Mouse (Mus musculus): ENCODE results near the gene Lyg1. TPM values are rescaled to one million over a fixed set of nuclear protein-coding genes. Genes with fewer than 3 reads are reported as not detected.

The Lyg1 gene
- total and polyA plus RNA-seq, 3 experiments: not detected

GRCm38 (mm10) chr1:37998371-37999199 lies 41.0 kb upstream of the Lyg1 start:
- peak overlapping the region; percentile 98 for H3K9ac ChIP-seq (ENCODE audit: low read depth, low read length)
- WGBS: 3% methylated on average over 45 of the region's 47 CpGs
- intact Hi-C loops (cut with DNase I): loop anchor here (2.0 to 10.0 kb wide), 2 partner anchors 106 to 1754 kb away; partner anchors contain the start of gene Uggt1
- no peak for TF ChIP-seq CTCF (IDR thresholded peaks at IDR 0.05)
- H3K79me2 ChIP-seq (replicated peaks; ENCODE audit: control insufficient read depth, insufficient read depth, low read length): peaks cover 6% of the 10 kb centered on the region
- peak overlapping the region; percentile 99 for H3K27ac ChIP-seq
- peaks cover 9% of the 10 kb centered on the region for H3K36me3 ChIP-seq (ENCODE audit: control insufficient read depth, insufficient read depth, low read length)
- DNase-seq: no peak
- H3K27me3 ChIP-seq (ENCODE audit: control insufficient read depth, insufficient read depth, low read length): no peaks in the 10 kb centered on the region
- H3K4me1 ChIP-seq (ENCODE audit: control insufficient read depth, insufficient read depth, low read length): peaks cover 3% of the 10 kb centered on the region
- H3K4me3 ChIP-seq: peak overlapping the region; percentile 77

GRCm38 (mm10) chr1:37997867-37998266 lies 40.3 kb upstream of the Lyg1 start, which contains the start of the genes Txndc9 and Eif5b:
TSS of gene Txndc9 (minus strand) at chr1:37997893.
TSS of gene Eif5b (plus strand) at chr1:37998010.
- peaks cover 9% of the 10 kb centered on the region for H3K36me3 ChIP-seq (ENCODE audit: control insufficient read depth, insufficient read depth, low read length)
- peak within 1 kb of the TSS; percentile 77 for H3K4me3 ChIP-seq
- H3K27me3 ChIP-seq (ENCODE audit: control insufficient read depth, insufficient read depth, low read length): no peaks in the 10 kb centered on the region
- peak; percentile 95 to 97 for DNase-seq
- H3K79me2 ChIP-seq (replicated peaks; ENCODE audit: control insufficient read depth, insufficient read depth, low read length): peaks cover 6% of the 10 kb centered on the region
- intact Hi-C loops (cut with DNase I): loop anchor here (2.0 to 10.0 kb wide), 4 partner anchors 105 to 1753 kb away; partner anchors contain the start of genes Rev1 and Uggt1
- under 1% methylated on average over 50 of the region's 50 CpGs for WGBS
- H3K4me1 ChIP-seq (ENCODE audit: control insufficient read depth, insufficient read depth, low read length): peaks cover 3% of the 10 kb centered on the region
- peak; percentile 85 for TF ChIP-seq CTCF (IDR thresholded peaks at IDR 0.05)
- peak; percentile 64; the same call in 1 of the 2 replicates for TF ChIP-seq POLR2A (IDR thresholded peaks at IDR 0.05; ENCODE audit: insufficient read depth, low read depth, low read length)
- no peak for TF ChIP-seq EP300 (IDR thresholded peaks at IDR 0.05; ENCODE audit: insufficient read depth, low read depth, low read length)
- peak within 1 kb of the TSS; percentile 99 for H3K27ac ChIP-seq
- peak within 1 kb of the TSS; percentile 98 for H3K9ac ChIP-seq (ENCODE audit: low read depth, low read length)

GRCm38 (mm10) chr1:37996877-37997484 lies 39.4 kb upstream of the Lyg1 start:
- intact Hi-C loops (cut with DNase I): loop anchor here (2.0 to 10.0 kb wide), 3 partner anchors 132 to 1752 kb away; partner anchors contain the start of genes Rev1 and Uggt1
- no peaks in the 10 kb centered on the region for H3K27me3 ChIP-seq (ENCODE audit: control insufficient read depth, insufficient read depth, low read length)
- peaks cover 9% of the 10 kb centered on the region for H3K36me3 ChIP-seq (ENCODE audit: control insufficient read depth, insufficient read depth, low read length)
- H3K9ac ChIP-seq (ENCODE audit: low read depth, low read length): peak overlapping the region; percentile 88
- peak overlapping the region; percentile 77 for H3K4me3 ChIP-seq
- H3K4me1 ChIP-seq (ENCODE audit: control insufficient read depth, insufficient read depth, low read length): peaks cover 2% of the 10 kb centered on the region
- TF ChIP-seq POLR2A (IDR thresholded peaks at IDR 0.05; ENCODE audit: insufficient read depth, low read depth, low read length) (peak; percentile 87), CTCF (IDR thresholded peaks at IDR 0.05) (no peak), EP300 (IDR thresholded peaks at IDR 0.05; ENCODE audit: insufficient read depth, low read depth, low read length) (peak; percentile 79)
- DNase-seq: peak; percentile 96 to 99
- WGBS: under 1% methylated on average over 42 of the region's 42 CpGs
- H3K79me2 ChIP-seq (replicated peaks; ENCODE audit: control insufficient read depth, insufficient read depth, low read length): peaks cover 5% of the 10 kb centered on the region
- peak overlapping the region; percentile 99 for H3K27ac ChIP-seq

- WGBS: 27% methylated on average over 3 of the region's 3 CpGs
- no peaks in the 10 kb centered on the region for H3K27me3 ChIP-seq (ENCODE audit: control insufficient read depth, insufficient read depth, low read length)
- peak overlapping the region; percentile 77 for H3K4me3 ChIP-seq
- peak overlapping the region; percentile 88 for H3K9ac ChIP-seq (ENCODE audit: low read depth, low read length)
- peaks cover 2% of the 10 kb centered on the region for H3K4me1 ChIP-seq (ENCODE audit: control insufficient read depth, insufficient read depth, low read length)
- DNase-seq: no peak
- peaks cover 2% of the 10 kb centered on the region for H3K79me2 ChIP-seq (replicated peaks; ENCODE audit: control insufficient read depth, insufficient read depth, low read length)
- peak overlapping the region; percentile 99 for H3K27ac ChIP-seq
- TF ChIP-seq EP300 (IDR thresholded peaks at IDR 0.05; ENCODE audit: insufficient read depth, low read depth, low read length) (no peak), POLR2A (IDR thresholded peaks at IDR 0.05; ENCODE audit: insufficient read depth, low read depth, low read length) (no peak), CTCF (IDR thresholded peaks at IDR 0.05) (no peak)
- peaks cover 9% of the 10 kb centered on the region for H3K36me3 ChIP-seq (ENCODE audit: control insufficient read depth, insufficient read depth, low read length)
- intact Hi-C loops (cut with DNase I): loop anchor here (2.0 to 10.0 kb wide), 3 partner anchors 131 to 1751 kb away; partner anchors contain the start of genes Rev1 and Uggt1
These were observed 38.7 kb upstream of the Lyg1 start for GRCm38 (mm10) chr1:37996226-37996625.

GRCm38 (mm10) chr1:37987856-37988255 lies 30.3 kb upstream of the Lyg1 start:
- no peak overlapping the region for H3K9ac ChIP-seq (ENCODE audit: low read depth, low read length)
- TF ChIP-seq POLR2A (IDR thresholded peaks at IDR 0.05; ENCODE audit: insufficient read depth, low read depth, low read length) (no peak), CTCF (IDR thresholded peaks at IDR 0.05) (no peak), EP300 (IDR thresholded peaks at IDR 0.05; ENCODE audit: insufficient read depth, low read depth, low read length) (no peak)
- no peaks in the 10 kb centered on the region for H3K27me3 ChIP-seq (ENCODE audit: control insufficient read depth, insufficient read depth, low read length)
- H3K4me3 ChIP-seq: no peak overlapping the region
- WGBS: 82% methylated on average over 5 of the region's 5 CpGs
- no peaks in the 10 kb centered on the region; the same call in 1 of the 2 replicates for H3K79me2 ChIP-seq (replicated peaks; ENCODE audit: control insufficient read depth, insufficient read depth, low read length)
- H3K27ac ChIP-seq: no peak overlapping the region
- intact Hi-C loops (cut with DNase I): loop anchor here (5.0 kb wide), 1 partner anchor 86 kb away; no protein-coding TSS in a partner anchor
- no peak for DNase-seq
- peaks cover 2% of the 10 kb centered on the region; the same call in 1 of the 2 replicates for H3K36me3 ChIP-seq (ENCODE audit: control insufficient read depth, insufficient read depth, low read length)
- H3K4me1 ChIP-seq (ENCODE audit: control insufficient read depth, insufficient read depth, low read length): no peaks in the 10 kb centered on the region

Data from heart, adult 2 months (tissue).